Mouse (Mus musculus) adrenal gland, adult 8-10 months (tissue): ENCODE data around the gene AA792892. TPM values are rescaled to one million over a fixed set of nuclear protein-coding genes. Genes with fewer than 3 reads are reported as not detected.
"Not testable (repeated sequence)": the region's sequence is repeated elsewhere in the genome, so short reads cannot be mapped to it uniquely, and the experiment has no call there.

Source experiments
- DNase-seq: peaks from one replicate; pipeline ENCODE4 v3.0.0; 2022
- total RNA-seq, 4 experiments: library from RNA; stranded (reverse); gene quantifications; 2 replicates each; pipeline ENCODE4 v1.2.4; 2022

Gene AA792892
- under 1 TPM in 1 of 4 experiments, not detected in 3; 0.12 TPM for total RNA-seq

DNA sequence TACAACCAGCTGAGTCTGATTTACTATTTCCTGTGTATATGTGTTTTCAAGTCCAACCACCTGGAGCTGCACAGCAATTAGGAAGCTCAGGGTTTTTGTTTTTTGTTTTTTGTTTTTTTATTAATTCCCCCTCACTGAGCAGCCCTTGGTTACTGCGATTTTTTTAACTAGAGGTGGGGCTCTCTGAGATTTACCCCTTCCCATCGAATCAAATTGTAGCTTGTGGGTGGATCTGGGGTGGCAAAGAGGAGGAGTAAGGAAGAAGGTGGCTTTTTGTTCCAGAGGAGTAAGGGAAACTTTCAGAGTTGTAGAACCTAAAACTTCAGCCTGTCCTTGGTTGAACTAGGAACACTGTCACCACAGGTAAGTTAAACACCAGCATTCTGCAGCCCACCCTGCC, at the start of gene AA792892:
Gene AA792892 (plus strand): TSS at position 301 of the 400 bp plus-strand sequence.
- not testable (repeated sequence) for DNase-seq

DNA sequence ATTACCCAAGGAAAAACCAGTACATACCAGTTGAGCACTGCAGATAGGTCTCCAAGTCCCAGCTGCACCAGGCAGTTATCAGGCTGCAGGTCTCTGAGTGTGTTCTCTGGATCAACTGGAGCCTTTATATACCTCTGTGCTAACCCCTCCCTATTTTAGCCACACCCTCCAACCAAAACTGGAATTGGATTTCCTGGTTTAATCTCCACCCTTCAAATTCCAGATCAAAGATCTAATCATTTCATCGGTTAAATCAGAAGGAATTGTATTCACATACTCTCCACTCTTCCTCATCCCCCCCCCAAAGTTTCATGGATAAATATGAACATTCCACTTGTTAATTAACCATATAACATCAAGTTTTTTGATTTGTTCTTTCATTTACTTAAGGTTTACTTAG, 32.9 kb upstream of the AA792892 start, which contains the start of gene A430089I19Rik:
Gene A430089I19Rik (minus strand): TSS at position 101 of the 400 bp plus-strand sequence.
- DNase-seq: not testable (repeated sequence)

DNA sequence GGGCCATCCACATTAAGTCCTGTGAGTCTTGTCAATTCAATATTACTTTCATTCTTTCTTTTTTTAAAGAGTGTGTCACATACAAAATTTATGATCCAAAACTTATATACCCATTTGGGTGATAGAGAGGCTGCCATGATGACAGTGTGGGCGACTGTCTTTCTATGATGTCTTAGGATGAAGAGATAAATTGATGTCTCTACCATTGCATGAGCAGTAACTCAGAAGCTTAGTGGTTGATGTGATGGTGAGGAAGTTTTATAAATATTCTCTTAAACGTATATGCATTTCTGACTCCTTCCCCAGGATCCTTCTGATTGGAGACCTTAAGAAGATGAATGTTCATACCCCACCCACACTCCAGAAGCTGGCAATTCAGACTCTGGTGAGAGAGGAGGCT, 25.4 kb upstream of the AA792892 start, which contains the start of gene Gm6502:
Gene Gm6502 (plus strand): TSS at position 301 of the 400 bp plus-strand sequence.
- DNase-seq: not testable (repeated sequence)

Other genes with a start within 250 kb of the AA792892 start
- not detected for gene Gm3106, start 121.7 kb upstream of the AA792892 start, total RNA-seq
- not detected for gene A430089I19Rik, start 33.0 kb upstream of the AA792892 start, total RNA-seq
- gene Gm6502, start 25.3 kb upstream of the AA792892 start, total RNA-seq: not detected
- not detected for gene Gm7682, start 106.0 kb downstream of the AA792892 start, total RNA-seq
- not detected for gene Gm3139, start 186.5 kb downstream of the AA792892 start, total RNA-seq